ENCODE assay signal across 12 mouse cellular contexts in the genomic region with DNA sequence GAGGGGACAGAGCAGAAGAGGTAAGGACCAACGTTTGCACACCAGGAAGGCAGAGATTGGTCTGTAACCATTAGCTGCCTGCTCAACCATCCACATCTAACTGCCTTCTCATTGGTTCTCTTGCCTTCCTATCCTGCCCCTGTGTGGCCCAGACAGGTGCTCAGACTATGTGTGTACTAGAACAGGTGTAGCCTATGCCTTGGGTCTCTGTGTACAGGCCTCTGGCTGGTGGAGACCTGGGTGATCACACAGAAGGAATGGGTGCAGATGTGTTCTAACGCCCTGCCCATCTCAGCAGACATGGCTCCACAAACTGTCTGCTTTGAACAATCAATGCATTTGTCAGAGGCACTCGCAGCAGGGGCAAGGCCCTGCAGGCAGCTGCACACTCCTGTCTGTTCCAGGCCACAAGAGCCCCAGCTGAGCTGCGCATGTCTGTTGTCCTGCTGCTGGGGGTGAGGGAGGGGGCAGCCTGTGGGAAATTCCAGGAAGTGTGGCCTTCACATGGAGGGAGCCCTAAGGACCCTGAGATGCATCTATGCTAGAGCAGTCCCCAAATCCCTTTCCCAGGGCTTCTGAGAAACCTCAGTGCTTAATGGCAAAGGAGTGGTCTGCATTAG.
DNase-seq lines count a peak whose midpoint lies in the region; ATAC-seq lines count a peak whose summit lies in the region.
"Had no signal": no experiment of that assay in that cellular context is flagged by ENCODE, and none has a peak within 500 bp of the region (broad histone marks: within the 10 kb centered on the region; RNA-seq: fewer than 3 reads in every experiment).

No protein-coding gene starts in this region.

- DNase-seq in frontal cortex, postnatal 36 days (ENCODE audit: low spot score in 2 of 2) = no peak
- DNase-seq in ES-CJ7 (ENCODE audit: low read depth, low spot score) = peak; percentile 81
- DNase-seq in midbrain, embryonic 10.5 days (ENCODE audit: low spot score) = no peak
- DNase-seq in adrenal gland, adult 2 months = no peak
- DNase-seq in lung, postnatal 36 days = no peak
- DNase-seq: cerebellum, adult 9-11 months; gastrocnemius, postnatal 14 days; right cerebral cortex, postnatal 4 days had no signal

- H3K36me3 ChIP-seq in embryonic facial prominence, embryonic 15.5 days = no peaks in the 10 kb centered on the region
- H3K36me3 ChIP-seq in midbrain, embryonic 10.5 days = no peaks in the 10 kb centered on the region
- H3K36me3 ChIP-seq: limb, embryonic 15.5 days had no signal

- no peak overlapping the region for H3K4me2 ChIP-seq in embryonic facial prominence, embryonic 15.5 days (replicated peaks)
- H3K4me2 ChIP-seq: limb, embryonic 15.5 days had no signal

- 0 out of 2 replicates have a peak, but pooled peaks have one; percentile 36 for ATAC-seq in frontal cortex, adult (ENCODE audit: low TSS enrichment)
- ATAC-seq in embryonic facial prominence, embryonic 15.5 days (ENCODE audit: insufficient number of reproducible peaks, low FRiP score, low TSS enrichment, low read depth) = no peak
- no peak for ATAC-seq in activated CD4-positive, CD25-positive, alpha-beta regulatory T cell, adult 4 months

- H3K4me1 ChIP-seq in embryonic facial prominence, embryonic 15.5 days = peaks cover 48% of the 10 kb centered on the region
- H3K4me1 ChIP-seq in midbrain, embryonic 10.5 days = peaks cover 55% of the 10 kb centered on the region

- H3K27ac ChIP-seq in embryonic facial prominence, embryonic 15.5 days (replicated peaks) = 0 out of 2 replicates have a peak overlapping the region, but pooled peaks have one; percentile 5
- H3K27ac ChIP-seq in midbrain, embryonic 10.5 days (replicated peaks) = peak overlapping the region; percentile 70
- H3K27ac ChIP-seq: limb, embryonic 15.5 days had no signal

- WGBS in embryonic facial prominence, embryonic 15.5 days = 30% methylated on average over 4 of the region's 4 CpGs
- WGBS in midbrain, embryonic 10.5 days = 32% methylated on average over 4 of the region's 4 CpGs

- H3K9ac ChIP-seq in embryonic facial prominence, embryonic 15.5 days = no peak overlapping the region
- H3K9ac ChIP-seq: limb, embryonic 15.5 days had no signal

- H3K9me3 ChIP-seq in embryonic facial prominence, embryonic 15.5 days (replicated peaks) = no peaks in the 10 kb centered on the region
- no peaks in the 10 kb centered on the region for H3K9me3 ChIP-seq in midbrain, embryonic 10.5 days (replicated peaks)
- H3K9me3 ChIP-seq: limb, embryonic 15.5 days had no signal

- H3K27me3 ChIP-seq in embryonic facial prominence, embryonic 15.5 days = no peaks in the 10 kb centered on the region
- 0 out of 2 replicates have a peak, but pooled peaks cover 3% of the 10 kb centered on the region for H3K27me3 ChIP-seq in midbrain, embryonic 10.5 days (ENCODE audit: low read depth, poor library complexity, severe bottlenecking)
- H3K27me3 ChIP-seq: limb, embryonic 15.5 days had no signal

- no peak overlapping the region for H3K4me3 ChIP-seq in embryonic facial prominence, embryonic 15.5 days (replicated peaks)
- no peak overlapping the region for H3K4me3 ChIP-seq in midbrain, embryonic 10.5 days
- H3K4me3 ChIP-seq: limb, embryonic 15.5 days had no signal
